Mouse (Mus musculus) bone marrow macrophage, adult 2 months (primary cell): ENCODE measurements around the gene Cisd2.

Experiments used
- CTCF ChIP-seq: IDR thresholded peaks from 2 replicates; pipeline ENCODE4 v1.5.1; 2012; ENCODE audit warnings: low read depth, mild to moderate bottlenecking, low read length, moderate library complexity
- POLR2A ChIP-seq: IDR thresholded peaks from 2 replicates; pipeline ENCODE4 v1.6.1; 2012; ENCODE audit warnings: mild to moderate bottlenecking, low read depth, low read length, borderline replicate concordance

- TF ChIP-seq CTCF (no peak), POLR2A (no peak)
These were observed 13.3 kb upstream of the Cisd2 start for GRCm38 (mm10) chr3:135436901-135437616.
